Mouse (Mus musculus) ovary, adult 18-20 months (tissue): ENCODE results near the gene Lrp1.
A peak's percentile ranks its signal among the peaks of the same experiment; 100 is the strongest.

Experiments
- DNase-seq: peaks from one replicate; pipeline ENCODE4 v3.0.0; 2022; ENCODE audit warnings: low spot score, mixed read lengths

Lrp1 gene

DNA sequence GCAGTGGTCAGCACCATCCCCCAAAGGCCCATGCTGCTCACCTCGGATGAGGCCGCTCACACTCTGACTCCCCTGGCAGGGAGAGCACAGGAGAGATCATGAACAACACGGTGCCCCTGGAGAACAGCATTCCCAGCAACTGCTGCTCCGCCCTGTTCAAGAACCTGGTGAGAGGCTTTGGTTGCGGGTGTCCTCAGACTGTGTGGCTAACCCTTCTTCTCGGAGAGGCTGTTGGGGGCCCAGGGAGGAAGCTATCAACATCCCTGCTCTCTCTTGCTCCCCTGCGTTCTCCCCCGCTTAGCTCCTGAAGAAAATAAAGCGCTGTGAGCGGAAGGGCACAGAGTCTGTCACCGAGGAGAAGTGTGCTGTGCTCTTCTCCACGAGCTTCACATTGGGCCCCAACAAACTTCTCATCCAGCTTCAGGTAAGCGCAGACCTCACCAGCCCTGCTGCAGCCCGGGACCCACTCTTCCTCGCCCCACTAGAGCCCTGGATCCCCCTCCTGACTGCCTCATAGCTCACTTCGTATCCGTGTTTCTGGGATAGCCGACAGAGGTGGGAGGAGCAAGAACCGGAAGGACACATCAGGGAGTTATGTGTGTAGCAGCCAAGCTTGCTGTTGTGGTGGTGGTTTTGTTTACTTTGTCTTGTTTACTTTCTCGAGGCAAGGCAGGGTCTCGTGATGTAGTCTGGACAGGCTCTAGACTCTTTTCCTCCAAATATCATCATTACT, 32.1 kb upstream of the Lrp1 start:
- DNase-seq = no peak

GRCm38 (mm10) chr10:127645791-127646190, 24.8 kb upstream of the Lrp1 start:
- no peak for DNase-seq

DNA sequence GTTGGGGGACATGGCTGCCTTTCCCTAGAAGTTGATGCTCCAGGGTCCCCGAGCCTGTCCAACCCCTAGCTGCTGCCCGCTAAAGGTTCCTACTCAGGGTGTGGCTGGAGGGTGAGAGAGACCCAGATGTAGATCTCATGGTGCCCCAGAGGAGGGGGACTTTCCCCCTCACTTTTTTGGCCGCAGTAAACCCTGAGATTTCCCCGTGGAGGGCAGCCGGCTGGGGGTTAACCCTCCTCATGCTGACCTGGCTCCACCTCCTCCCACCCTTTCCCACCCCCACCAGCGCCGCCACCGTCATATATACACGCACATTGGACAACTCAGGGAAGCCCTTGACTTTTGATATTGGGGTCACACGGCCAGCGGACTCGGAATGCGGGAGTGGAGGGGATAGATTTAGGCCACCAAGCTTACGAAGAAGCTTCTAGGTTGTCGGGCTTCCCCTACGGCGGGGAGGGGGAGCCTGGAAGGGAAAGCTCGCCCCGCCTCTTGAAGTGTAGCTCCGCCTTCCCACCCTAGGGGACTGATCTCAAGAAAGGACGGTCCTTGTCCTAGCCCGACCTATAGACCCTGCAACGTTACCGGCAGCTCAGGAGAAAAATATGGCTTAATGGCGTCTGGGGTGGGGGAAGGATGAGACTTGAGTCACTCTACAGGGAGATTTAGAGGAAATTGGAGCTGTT, 22.7 kb upstream of the Lrp1 start:
- DNase-seq = peak; percentile 70

DNA sequence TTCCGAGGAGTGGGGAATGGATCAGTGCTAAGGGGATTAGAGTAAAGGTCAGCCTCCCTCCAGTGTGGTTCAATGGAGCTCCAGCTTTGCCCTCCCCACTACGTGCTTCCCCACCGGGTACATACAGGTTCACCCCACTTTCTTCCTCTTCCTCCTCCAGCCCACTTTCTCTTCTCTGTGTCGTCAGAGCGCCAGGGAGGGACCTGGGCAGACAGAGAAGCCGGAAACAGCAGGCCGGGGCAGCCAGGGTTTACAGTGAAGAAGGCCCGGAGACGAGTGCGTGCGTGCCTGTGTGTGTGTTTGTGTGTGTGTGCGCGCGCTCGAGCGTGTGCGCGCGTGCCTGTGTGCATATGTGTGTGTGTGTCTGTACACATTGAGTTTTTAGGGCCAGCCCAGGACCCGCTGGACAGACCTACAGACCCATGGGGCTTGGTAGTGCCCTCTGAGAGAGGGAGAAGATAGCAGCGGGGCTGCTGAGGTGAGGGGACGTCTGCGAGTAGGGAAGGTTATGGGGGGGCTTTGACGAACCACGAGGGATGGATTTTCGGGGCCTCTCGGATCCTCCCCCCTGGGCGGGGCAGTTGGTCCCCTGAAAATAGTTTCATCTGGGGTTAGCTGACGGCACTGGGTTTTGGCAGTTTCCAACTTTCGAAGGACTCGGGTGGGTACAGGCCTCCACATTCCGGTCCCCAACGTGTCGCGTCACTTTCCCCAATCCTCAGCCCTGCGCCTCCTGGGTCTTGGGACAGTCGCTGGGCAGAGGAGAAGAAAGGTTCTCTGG, 22.0 kb upstream of the Lrp1 start, which contains the start of gene Stat6:
Stat6 (plus strand) TSS at position 215 of the 781 bp plus-strand sequence.
- peak; percentile 72 for DNase-seq

DNA sequence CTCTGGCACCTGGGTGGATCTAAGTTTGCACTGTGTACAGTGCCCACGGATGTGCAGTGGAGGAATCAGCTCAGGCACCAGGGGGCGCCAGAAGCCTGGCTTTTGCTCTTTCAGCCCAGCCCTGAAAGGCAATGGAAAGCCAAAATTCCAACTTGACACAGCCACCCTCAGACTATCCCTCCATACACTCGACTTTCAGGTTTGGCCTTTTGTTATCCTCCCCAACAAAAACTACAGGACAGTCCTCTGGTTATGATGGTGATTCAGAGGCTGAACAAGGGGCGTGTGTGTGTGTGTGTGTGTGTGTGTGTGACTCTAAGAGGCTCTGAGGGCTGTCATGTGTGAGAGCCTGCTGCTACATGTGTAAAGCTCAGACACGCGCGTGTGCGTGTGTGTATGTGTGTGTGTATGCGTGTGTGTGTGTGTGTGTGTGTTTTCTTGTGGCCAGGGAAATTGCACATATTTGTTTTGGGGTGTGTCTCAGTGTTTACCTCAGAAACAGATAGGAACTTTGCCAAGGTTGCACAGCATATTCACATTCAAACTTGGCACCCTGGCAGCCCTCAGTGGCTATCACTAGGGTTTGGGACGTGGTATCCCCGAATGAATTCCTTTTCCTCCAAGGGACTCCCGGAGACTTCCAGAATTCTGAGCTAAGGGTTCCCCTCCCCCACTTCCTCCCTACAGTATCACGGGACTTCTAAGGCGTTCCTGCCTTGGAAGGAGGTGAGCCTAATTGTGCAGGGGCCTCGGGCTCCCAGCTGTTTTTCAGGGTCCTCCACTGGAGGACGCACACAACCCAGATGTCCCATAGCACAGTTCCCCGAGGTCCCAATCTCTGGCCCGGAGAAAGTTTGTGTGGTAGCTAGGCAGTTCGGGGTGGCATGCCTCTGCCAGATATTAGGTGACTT, 21.2 kb upstream of the Lrp1 start:
- DNase-seq = peak; percentile 68

- no peak for DNase-seq
Measured at GRCm38 (mm10) chr10:127640421-127640820, 19.5 kb upstream of the Lrp1 start.

GRCm38 (mm10) chr10:127632668-127633271, 11.8 kb upstream of the Lrp1 start:
- no peak for DNase-seq

DNA sequence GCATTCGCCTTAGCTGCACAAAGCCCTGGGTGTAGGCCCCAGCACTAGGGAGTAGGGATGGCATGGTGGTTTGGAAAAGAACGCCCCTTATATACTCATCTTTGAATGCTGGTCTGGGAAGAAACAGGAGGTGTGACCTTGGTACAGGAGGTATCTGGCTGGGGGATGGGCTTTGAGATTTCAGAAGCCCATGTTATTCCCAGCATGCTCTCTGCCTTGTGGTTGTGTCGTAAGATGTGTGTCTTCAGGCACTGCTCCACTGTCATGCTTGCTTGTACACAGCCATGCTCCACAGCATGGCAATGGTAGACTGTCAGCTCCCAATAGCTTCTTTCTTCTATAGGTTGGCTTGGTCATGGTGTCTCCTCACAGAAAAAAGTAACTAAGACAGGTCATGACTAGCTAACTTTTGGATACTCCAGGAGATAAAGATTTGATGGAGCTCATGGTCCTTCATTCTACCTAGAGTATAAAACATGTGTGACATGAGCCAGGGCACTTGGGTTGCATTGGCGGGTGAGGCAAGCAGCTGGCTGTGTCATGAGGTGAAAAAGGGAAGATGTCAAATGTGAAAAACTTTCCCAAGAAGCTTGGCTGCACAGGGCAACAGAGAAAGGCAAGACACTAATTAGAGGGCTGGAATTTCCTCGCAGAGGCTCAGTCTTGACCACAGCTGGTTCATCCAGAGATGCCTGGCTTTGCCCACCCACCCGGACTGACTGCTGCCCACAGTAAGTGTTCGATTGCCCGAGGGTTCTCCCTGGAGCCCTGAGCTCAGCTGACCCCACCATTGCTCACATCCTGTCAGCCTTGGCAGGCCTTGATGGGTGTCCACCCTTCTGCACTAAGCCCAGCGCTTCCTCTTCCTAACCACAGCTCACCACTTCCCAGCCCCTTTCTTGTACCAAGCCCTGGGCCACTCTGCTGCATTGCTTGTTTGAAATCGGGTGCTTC, 10.6 kb upstream of the Lrp1 start:
- no peak for DNase-seq

DNA sequence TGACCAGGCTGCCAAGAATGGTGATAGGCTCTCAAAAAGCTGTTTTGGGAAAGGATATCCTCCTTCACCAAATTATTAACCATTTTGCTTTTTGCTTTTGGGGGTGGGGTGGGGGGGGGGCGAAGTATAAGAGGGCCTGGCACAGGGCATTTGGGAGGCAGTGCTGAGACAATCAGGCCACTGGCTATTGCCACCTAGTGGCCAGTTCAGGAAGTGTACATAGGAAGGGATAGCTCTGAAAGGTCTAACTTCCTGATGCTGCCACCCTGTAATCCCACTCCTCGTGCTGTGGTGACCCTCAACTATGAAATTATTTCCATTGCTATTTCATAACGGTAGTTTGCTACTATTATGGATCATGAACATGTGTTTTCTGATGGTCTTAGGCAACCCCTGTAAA, 5.5 kb upstream of the Lrp1 start:
- no peak for DNase-seq

GRCm38 (mm10) chr10:127623439-127624216, 2.7 kb upstream of the Lrp1 start:
- DNase-seq = no peak

DNA sequence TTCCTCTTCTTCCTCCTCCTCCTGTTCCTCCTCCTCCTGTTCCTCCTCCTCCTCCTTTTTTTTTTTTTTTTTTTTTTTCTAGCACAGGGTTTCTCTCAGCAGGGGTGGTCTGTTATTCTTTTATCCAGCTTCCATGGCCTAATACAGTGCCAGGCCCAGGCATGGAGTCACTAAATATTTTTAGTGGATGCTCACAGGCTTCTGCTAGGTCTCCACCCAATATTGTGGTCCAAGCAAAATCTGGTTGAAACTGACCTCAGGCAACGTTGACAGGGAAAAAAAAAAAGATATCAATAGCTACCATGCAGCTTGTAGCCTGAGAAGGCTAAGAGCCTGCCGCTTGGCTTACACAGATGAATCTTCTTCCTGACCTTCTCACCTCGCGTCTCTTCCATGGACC, 1.7 kb upstream of the Lrp1 start:
- DNase-seq = no peak

DNA sequence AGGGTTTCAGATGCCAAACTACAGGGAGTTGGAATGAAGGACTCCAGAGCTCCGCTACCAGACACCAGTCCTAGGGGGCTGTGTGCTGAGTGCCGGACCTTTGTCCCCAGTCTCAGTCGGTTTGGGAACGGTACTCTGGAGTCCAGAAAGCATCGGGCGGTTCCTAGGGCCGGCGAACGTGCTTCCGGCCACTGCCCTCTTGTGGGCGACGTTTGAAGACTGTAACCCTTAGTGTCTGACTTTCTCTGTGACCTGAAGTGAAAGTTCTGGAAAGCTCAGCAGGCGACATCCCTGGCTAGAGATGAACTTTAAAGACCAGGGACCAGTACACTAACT, 1.1 kb upstream of the Lrp1 start:
- DNase-seq = peak; percentile 67

GRCm38 (mm10) chr10:127621191-127622056, 476 bp upstream of the Lrp1 start:
- peak; percentile 91 for DNase-seq

- DNase-seq = no peak
Measured at GRCm38 (mm10) chr10:127619941-127620405, 975 bp downstream of the Lrp1 start.

GRCm38 (mm10) chr10:127619119-127619721, 1.7 kb downstream of the Lrp1 start:
- DNase-seq = peak; percentile 52

DNA sequence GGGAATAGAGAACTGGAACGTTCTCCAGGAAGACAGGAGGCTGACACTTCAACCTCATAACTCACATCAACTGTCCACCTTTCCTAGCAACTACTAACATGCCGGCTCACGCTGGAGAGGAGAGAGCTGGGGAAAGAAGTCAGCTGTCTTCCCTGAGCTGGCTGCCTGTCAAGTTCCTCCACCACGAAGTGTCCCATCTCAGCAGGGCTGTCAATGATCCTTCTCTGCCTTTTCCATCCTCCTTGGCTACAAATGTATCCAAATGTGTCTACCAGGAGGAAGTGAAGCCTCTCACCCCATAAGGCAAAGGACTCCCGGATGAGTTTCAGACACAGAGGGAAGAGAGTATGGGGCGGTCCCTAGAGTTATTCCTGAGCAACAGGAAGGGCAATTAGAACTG, 2.8 kb downstream of the Lrp1 start:
- DNase-seq = no peak

DNA sequence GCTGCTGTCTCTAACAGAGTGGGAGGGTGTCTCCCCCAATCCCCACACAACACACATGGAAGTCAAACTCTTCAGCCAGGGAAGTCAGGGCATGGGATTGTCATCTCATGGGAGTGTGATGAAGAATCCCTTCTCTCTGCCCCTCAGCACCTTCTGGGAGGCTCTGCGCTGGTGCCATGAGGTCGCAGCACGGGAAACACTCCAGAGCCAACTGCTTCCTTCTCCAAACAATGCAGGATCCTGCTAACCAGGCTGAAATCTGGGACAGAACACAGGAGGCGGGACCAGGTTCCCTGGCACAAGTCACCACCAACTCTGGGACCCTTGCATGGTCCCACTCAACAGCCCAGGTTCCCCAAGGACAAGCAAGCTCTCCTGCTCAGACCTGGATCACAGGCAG, 3.7 kb downstream of the Lrp1 start:
- no peak for DNase-seq

DNA sequence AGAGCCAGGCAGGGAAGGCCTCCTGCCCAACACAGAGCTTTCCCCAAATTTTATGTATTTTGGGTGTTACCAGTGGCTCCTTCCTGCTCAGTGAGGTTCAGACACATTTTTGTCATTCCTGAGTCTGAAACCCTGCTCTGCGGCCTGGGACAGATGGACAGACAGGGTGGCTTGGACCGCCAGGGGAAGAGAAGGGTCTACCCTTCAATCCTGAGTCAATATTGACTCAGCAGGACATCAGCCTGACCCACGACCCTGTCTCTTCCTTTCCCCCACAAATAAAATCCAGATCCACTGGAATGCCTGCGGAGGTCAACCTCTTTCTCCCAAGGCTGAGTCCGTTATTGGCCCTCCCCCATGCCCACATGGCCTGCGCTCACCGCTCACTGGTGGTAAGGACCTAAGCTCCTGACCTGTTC, 4.7 kb downstream of the Lrp1 start:
- DNase-seq = no peak
